Mouse (Mus musculus): Measurements from ENCODE around the gene Cux2. TPM values are rescaled to one million over a fixed set of nuclear protein-coding genes. Genes with fewer than 3 reads are reported as not detected.

Gene Cux2
- polyA plus RNA-seq, 1 experiment from 2014 or later = 2.7 TPM

- no peak overlapping the region for H3K27ac ChIP-seq
- no peaks in the 10 kb centered on the region for H3K9me3 ChIP-seq (replicated peaks)
- no peak overlapping the region for H3K9ac ChIP-seq
- H3K27me3 ChIP-seq (replicated peaks) = no peaks in the 10 kb centered on the region
- peaks cover 13% of the 10 kb centered on the region for H3K4me1 ChIP-seq
- WGBS (ENCODE audit: insufficient replicate concordance) = 80% methylated on average over 11 of the region's 11 CpGs
- no peaks in the 10 kb centered on the region for H3K36me3 ChIP-seq
- no peak overlapping the region for H3K4me2 ChIP-seq
- ATAC-seq = no peak
- no peak overlapping the region for H3K4me3 ChIP-seq
Observed at GRCm38 (mm10) chr5:122080930-122081329, 31.0 kb upstream of the Cux2 start.

- H3K9ac ChIP-seq = no peak overlapping the region
- no peak for ATAC-seq
- WGBS (ENCODE audit: insufficient replicate concordance) = 73% methylated on average over 7 of the region's 7 CpGs
- no peak overlapping the region for H3K4me2 ChIP-seq
- no peak overlapping the region for H3K27ac ChIP-seq
- H3K9me3 ChIP-seq (replicated peaks) = no peaks in the 10 kb centered on the region
- no peaks in the 10 kb centered on the region for H3K36me3 ChIP-seq
- peaks cover 8% of the 10 kb centered on the region for H3K4me1 ChIP-seq
- H3K4me3 ChIP-seq = no peak overlapping the region
- H3K27me3 ChIP-seq (replicated peaks) = no peaks in the 10 kb centered on the region
Observed at GRCm38 (mm10) chr5:122079796-122080195, 29.9 kb upstream of the Cux2 start.

GRCm38 (mm10) chr5:122077244-122077643 lies 27.3 kb upstream of the Cux2 start:
- no peaks in the 10 kb centered on the region for H3K4me1 ChIP-seq
- no peak overlapping the region for H3K27ac ChIP-seq
- no peaks in the 10 kb centered on the region for H3K36me3 ChIP-seq
- no peaks in the 10 kb centered on the region for H3K9me3 ChIP-seq (replicated peaks)
- H3K27me3 ChIP-seq (replicated peaks) = no peaks in the 10 kb centered on the region
- ATAC-seq = no peak
- H3K9ac ChIP-seq = no peak overlapping the region
- H3K4me2 ChIP-seq = no peak overlapping the region
- no peak overlapping the region for H3K4me3 ChIP-seq
- 63% methylated on average over 4 of the region's 4 CpGs for WGBS (ENCODE audit: insufficient replicate concordance)

- Histone ChIP-seq H3K9me3 (replicated peaks) (no peaks in the 10 kb centered on the region), H3K4me3 (no peak overlapping the region), H3K4me2 (no peak overlapping the region), H3K36me3 (no peaks in the 10 kb centered on the region), H3K9ac (no peak overlapping the region), H3K27me3 (replicated peaks) (no peaks in the 10 kb centered on the region), H3K4me1 (no peaks in the 10 kb centered on the region), H3K27ac (no peak overlapping the region)
- WGBS (ENCODE audit: insufficient replicate concordance) = 36% methylated on average over 3 of the region's 3 CpGs
- no peak for ATAC-seq
Observed at GRCm38 (mm10) chr5:122075736-122076135, 25.8 kb upstream of the Cux2 start.

GRCm38 (mm10) chr5:122071997-122072396 lies 22.1 kb upstream of the Cux2 start:
- Histone ChIP-seq H3K36me3 (no peaks in the 10 kb centered on the region), H3K27ac (no peak overlapping the region)

GRCm38 (mm10) chr5:122070963-122071800 lies 21.3 kb upstream of the Cux2 start:
- Histone ChIP-seq H3K27ac (no peak overlapping the region), H3K4me2 (no peak overlapping the region), H3K4me1 (no peaks in the 10 kb centered on the region), H3K4me3 (no peak overlapping the region), H3K9me3 (replicated peaks) (no peaks in the 10 kb centered on the region), H3K9ac (no peak overlapping the region), H3K36me3 (no peaks in the 10 kb centered on the region), H3K27me3 (replicated peaks) (no peaks in the 10 kb centered on the region)
- peak; percentile 13; the same call in 1 of the 2 replicates for ATAC-seq
- WGBS (ENCODE audit: insufficient replicate concordance) = 64% methylated on average over 16 of the region's 16 CpGs

More at GRCm38 (mm10) chr5:122071997-122072396, 22.1 kb upstream of the Cux2 start:
- H3K27me3 ChIP-seq (replicated peaks) = no peaks in the 10 kb centered on the region
- no peak overlapping the region for H3K9ac ChIP-seq
- H3K4me2 ChIP-seq = no peak overlapping the region
- H3K4me3 ChIP-seq = no peak overlapping the region
- 57% methylated on average over 4 of the region's 4 CpGs for WGBS (ENCODE audit: insufficient replicate concordance)
- no peak for ATAC-seq
- no peaks in the 10 kb centered on the region for H3K4me1 ChIP-seq
- no peaks in the 10 kb centered on the region for H3K9me3 ChIP-seq (replicated peaks)

GRCm38 (mm10) chr5:122068563-122068962 lies 18.7 kb upstream of the Cux2 start:
- ATAC-seq = no peak
- no peak overlapping the region for H3K27ac ChIP-seq
- no peak overlapping the region for H3K4me2 ChIP-seq
- no peak overlapping the region for H3K9ac ChIP-seq
- H3K36me3 ChIP-seq = no peaks in the 10 kb centered on the region
- no peak overlapping the region for H3K4me3 ChIP-seq
- peaks cover 6% of the 10 kb centered on the region; the same call in 1 of the 2 replicates for H3K27me3 ChIP-seq (replicated peaks)
- H3K9me3 ChIP-seq (replicated peaks) = no peaks in the 10 kb centered on the region
- 66% methylated on average over 13 of the region's 13 CpGs for WGBS (ENCODE audit: insufficient replicate concordance)
- no peaks in the 10 kb centered on the region for H3K4me1 ChIP-seq

- no peak for ATAC-seq
- Histone ChIP-seq H3K36me3 (no peaks in the 10 kb centered on the region), H3K27ac (no peak overlapping the region), H3K4me3 (no peak overlapping the region), H3K9me3 (replicated peaks) (no peaks in the 10 kb centered on the region), H3K9ac (no peak overlapping the region), H3K4me1 (peaks cover 15% of the 10 kb centered on the region; the same call in 1 of the 2 replicates), H3K27me3 (replicated peaks) (peaks cover 17% of the 10 kb centered on the region; the same call in 1 of the 2 replicates), H3K4me2 (no peak overlapping the region)
- 65% methylated on average over 25 of the region's 25 CpGs for WGBS (ENCODE audit: insufficient replicate concordance)
Observed at GRCm38 (mm10) chr5:122063204-122063933, 13.5 kb upstream of the Cux2 start.

- H3K9ac ChIP-seq = no peak overlapping the region
- H3K4me3 ChIP-seq = no peak overlapping the region
- WGBS (ENCODE audit: insufficient replicate concordance) = 14% methylated on average over 12 of the region's 12 CpGs
- no peaks in the 10 kb centered on the region for H3K36me3 ChIP-seq
- no peak overlapping the region for H3K27ac ChIP-seq
- peaks cover 15% of the 10 kb centered on the region; the same call in 1 of the 2 replicates for H3K4me1 ChIP-seq
- H3K4me2 ChIP-seq = peak overlapping the region; percentile 17; the same call in 1 of the 2 replicates
- peaks cover 17% of the 10 kb centered on the region; the same call in 1 of the 2 replicates for H3K27me3 ChIP-seq (replicated peaks)
- H3K9me3 ChIP-seq (replicated peaks) = peaks cover 4% of the 10 kb centered on the region
- no peak for ATAC-seq
Observed at GRCm38 (mm10) chr5:122062479-122062878, 12.6 kb upstream of the Cux2 start.

- Histone ChIP-seq H3K9ac (no peak overlapping the region), H3K27me3 (replicated peaks) (peaks cover 17% of the 10 kb centered on the region; the same call in 1 of the 2 replicates), H3K4me1 (peaks cover 15% of the 10 kb centered on the region; the same call in 1 of the 2 replicates), H3K36me3 (no peaks in the 10 kb centered on the region), H3K4me2 (peak overlapping the region; percentile 37), H3K4me3 (no peak overlapping the region), H3K27ac (no peak overlapping the region), H3K9me3 (replicated peaks) (peaks cover 6% of the 10 kb centered on the region)
- no peak for ATAC-seq
- 31% methylated on average over 9 of the region's 12 CpGs for WGBS (ENCODE audit: insufficient replicate concordance)
Observed at GRCm38 (mm10) chr5:122060767-122061333, 10.9 kb upstream of the Cux2 start.

GRCm38 (mm10) chr5:122059060-122060017 lies 9.4 kb upstream of the Cux2 start:
- 24% methylated on average over 39 of the region's 39 CpGs for WGBS (ENCODE audit: insufficient replicate concordance)
- Histone ChIP-seq H3K36me3 (no peaks in the 10 kb centered on the region), H3K27me3 (replicated peaks) (peaks cover 24% of the 10 kb centered on the region), H3K9me3 (replicated peaks) (peaks cover 6% of the 10 kb centered on the region), H3K4me1 (peaks cover 15% of the 10 kb centered on the region; the same call in 1 of the 2 replicates), H3K4me2 (peak overlapping the region; percentile 61), H3K9ac (peak overlapping the region; percentile 37; the same call in 1 of the 2 replicates), H3K4me3 (peak overlapping the region; percentile 26), H3K27ac (no peak overlapping the region)
- peak; percentile 5; the same call in 1 of the 2 replicates for ATAC-seq
